Mouse (Mus musculus): ENCODE data around the gene Tial1.

- TF ChIP-seq CTCF (IDR thresholded peaks at IDR 0.05) (peak; percentile 51), EP300 (IDR thresholded peaks at IDR 0.05) (no peak)
These were observed 53.3 kb downstream of the Tial1 start for GRCm38 (mm10) chr7:128408265-128408664.

Measured in lung, postnatal 0 days (tissue).